Mouse (Mus musculus): ENCODE data around the gene Islr. TPM values are rescaled to one million over a fixed set of nuclear protein-coding genes. Genes with fewer than 3 reads are reported as not detected.

The Islr gene
- polyA plus RNA-seq, 1 experiment: 34.0 TPM

DNA sequence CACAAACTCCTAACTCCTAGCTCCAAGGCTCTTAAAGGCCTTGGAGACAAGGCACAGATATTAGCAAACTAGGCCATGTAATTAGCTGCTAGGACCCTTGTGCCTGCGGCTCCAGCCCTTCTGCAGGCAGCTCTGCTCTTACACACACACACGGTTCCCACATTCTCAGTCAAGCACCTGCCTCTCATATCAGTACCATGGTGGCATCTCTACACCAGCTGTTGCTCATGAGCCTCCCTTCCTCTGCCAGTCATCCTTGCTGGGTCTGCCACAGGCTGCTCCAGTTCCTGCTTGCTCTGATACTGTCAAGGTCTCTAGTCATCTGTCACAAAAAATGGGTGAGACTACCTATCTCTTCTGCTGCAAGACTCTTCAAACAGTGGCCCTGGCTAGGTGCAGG is 20.2 kb upstream of the Islr start:
- no peaks in the 10 kb centered on the region for H3K4me1 ChIP-seq (ENCODE audit: control insufficient read depth, insufficient read depth, low read length)

DNA sequence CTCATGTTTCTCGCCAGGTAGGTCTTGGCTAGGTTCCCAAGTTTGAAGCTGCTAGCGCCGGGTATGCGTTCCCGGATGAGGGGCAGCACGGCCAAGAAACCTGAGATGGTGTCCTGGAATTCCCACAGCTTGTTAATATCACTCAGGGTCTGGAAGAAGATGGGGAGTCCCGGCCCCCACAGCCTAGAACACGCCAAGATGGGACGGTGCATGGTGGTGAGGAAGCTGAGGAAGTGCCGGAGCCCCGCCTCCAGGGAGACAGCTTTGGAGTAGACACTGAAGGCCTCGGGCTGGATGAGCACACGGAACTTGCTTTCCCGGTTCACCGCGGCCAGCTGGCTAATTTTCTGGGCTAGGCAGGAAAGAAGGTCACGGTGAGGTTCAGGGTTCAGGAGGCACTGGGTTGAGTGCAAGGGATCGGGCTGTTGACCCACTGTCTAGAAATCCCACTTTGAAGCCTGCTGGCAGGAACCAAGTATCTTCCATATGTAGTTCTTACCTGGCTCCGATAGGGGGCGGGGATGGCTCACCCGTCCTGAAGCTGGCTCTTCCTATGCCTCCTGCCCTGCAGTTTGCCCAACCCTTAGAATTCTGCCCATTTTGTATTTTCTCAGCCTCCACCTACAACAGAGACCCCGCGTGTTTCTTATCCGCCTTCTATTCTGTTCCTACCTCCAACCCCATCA is 16.3 kb upstream of the Islr start:
- H3K4me3 ChIP-seq (ENCODE audit: insufficient read depth, low read length): no peak overlapping the region
- no peaks in the 10 kb centered on the region for H3K4me1 ChIP-seq (ENCODE audit: control insufficient read depth, insufficient read depth, low read length)
- H3K27ac ChIP-seq (ENCODE audit: insufficient read depth, low read length): no peak overlapping the region
- TF ChIP-seq CTCF (IDR thresholded peaks at IDR 0.05; ENCODE audit: extremely low read depth, insufficient read depth, low read length) (peak; percentile 57), POLR2A (IDR thresholded peaks at IDR 0.05; ENCODE audit: extremely low read depth, insufficient read depth, low read length) (no peak)

More for the DNA sequence above, 20.2 kb upstream of the Islr start:
- Histone ChIP-seq H3K27ac (ENCODE audit: insufficient read depth, low read length) (no peak overlapping the region), H3K4me3 (ENCODE audit: insufficient read depth, low read length) (no peak overlapping the region)
- no peak for TF ChIP-seq POLR2A (IDR thresholded peaks at IDR 0.05; ENCODE audit: extremely low read depth, insufficient read depth, low read length)

DNA sequence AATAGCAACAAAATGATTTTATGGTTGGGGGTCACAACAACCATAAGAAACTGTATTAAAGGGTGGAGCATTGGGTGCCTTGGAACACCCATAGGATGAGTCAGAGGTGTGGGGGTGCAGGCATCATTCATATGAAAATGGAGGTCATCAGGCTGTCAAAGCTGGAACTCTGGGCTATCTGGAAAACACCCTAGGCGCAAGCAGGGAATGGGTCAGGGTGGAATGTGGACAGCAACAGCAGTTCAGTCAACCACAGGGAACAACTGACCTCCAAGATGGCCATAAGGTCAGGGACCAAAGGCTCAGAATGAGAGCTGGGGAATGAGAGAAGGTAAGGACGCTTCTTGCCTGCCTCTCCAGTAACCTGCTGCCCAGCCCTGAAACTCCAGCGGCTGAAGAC is 14.4 kb upstream of the Islr start:
- Histone ChIP-seq H3K4me1 (ENCODE audit: control insufficient read depth, insufficient read depth, low read length) (no peaks in the 10 kb centered on the region), H3K4me3 (ENCODE audit: insufficient read depth, low read length) (no peak overlapping the region), H3K27ac (ENCODE audit: insufficient read depth, low read length) (no peak overlapping the region)
- TF ChIP-seq POLR2A (IDR thresholded peaks at IDR 0.05; ENCODE audit: extremely low read depth, insufficient read depth, low read length): no peak
- TF ChIP-seq CTCF (IDR thresholded peaks at IDR 0.05; ENCODE audit: extremely low read depth, insufficient read depth, low read length): no peak

DNA sequence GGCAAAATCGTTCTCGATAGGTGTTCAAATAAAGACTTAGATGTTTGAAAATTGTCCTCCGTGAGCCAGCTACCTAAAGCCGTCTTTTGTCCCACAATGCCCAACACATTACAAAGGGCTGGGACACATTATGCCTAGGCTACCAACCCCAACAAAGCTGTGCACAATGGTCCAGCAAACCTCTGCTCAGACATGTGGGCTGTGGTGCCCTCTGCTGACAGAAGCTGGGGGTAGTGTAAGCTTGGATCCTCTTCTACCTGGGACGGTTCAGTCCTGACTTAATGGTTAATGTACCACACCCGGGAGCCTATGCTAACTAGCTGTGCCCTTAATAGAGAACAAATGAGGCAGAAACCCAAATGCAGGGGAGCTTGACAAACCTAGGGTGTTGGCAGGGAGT is 12.3 kb upstream of the Islr start:
- TF ChIP-seq POLR2A (IDR thresholded peaks at IDR 0.05; ENCODE audit: extremely low read depth, insufficient read depth, low read length): no peak
- TF ChIP-seq CTCF (IDR thresholded peaks at IDR 0.05; ENCODE audit: extremely low read depth, insufficient read depth, low read length): peak; percentile 79
- Histone ChIP-seq H3K4me3 (ENCODE audit: insufficient read depth, low read length) (no peak overlapping the region), H3K27ac (ENCODE audit: insufficient read depth, low read length) (no peak overlapping the region), H3K4me1 (ENCODE audit: control insufficient read depth, insufficient read depth, low read length) (no peaks in the 10 kb centered on the region)

DNA sequence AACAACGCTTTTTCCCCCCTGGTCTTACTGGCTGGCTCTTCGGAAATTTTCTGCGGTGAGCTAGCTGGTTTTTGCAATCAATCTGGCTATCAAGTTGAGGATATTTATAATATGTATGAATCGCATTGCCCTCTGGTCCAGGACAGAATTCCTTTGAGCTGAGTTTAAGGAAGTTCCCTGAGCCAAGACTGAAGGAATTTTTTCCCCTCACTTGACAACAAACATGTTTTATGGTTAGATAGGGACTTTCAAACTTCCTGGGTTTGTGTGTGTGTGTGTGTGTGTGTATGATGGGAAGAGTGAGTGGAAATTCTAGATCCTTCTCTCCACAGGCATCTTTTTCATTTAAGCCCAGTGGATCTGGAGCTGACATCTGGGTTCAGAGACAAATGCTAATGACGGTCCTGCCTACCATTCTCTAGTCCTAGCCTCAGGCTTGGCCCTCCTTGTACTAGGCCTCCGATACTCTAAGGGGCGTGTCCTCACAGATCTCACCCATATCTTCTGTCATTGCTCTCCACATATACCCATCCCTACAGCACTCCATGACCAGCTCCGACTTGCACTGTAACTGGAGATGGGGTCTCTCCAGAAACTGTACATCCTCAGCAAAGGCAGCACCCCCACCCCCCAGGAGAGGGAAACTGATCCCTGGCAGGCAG is 10.5 kb upstream of the Islr start:
- Histone ChIP-seq H3K4me1 (ENCODE audit: control insufficient read depth, insufficient read depth, low read length) (no peaks in the 10 kb centered on the region), H3K4me3 (ENCODE audit: insufficient read depth, low read length) (no peak overlapping the region), H3K27ac (ENCODE audit: insufficient read depth, low read length) (no peak overlapping the region)
- TF ChIP-seq POLR2A (IDR thresholded peaks at IDR 0.05; ENCODE audit: extremely low read depth, insufficient read depth, low read length) (no peak), CTCF (IDR thresholded peaks at IDR 0.05; ENCODE audit: extremely low read depth, insufficient read depth, low read length) (no peak)

DNA sequence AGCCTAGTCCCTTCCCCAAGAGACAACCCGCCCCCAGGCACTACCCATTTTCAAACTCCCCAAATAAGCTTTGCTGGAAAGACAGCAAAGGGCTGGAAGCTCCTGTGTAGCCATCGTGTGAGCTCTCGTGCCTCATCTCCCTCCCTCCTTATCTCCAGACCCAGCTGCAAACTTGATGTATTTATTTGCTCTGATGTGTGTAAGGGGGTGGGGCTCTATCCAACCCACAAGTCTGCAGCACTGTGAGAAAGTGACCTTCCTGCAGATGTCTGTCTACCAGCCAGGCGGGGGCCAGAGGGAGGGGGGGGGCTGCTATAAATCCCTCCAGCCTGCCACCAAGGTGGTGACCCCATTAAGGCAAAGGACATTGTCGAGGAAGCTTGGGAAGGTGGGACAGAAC is 9.8 kb upstream of the Islr start:
- H3K4me3 ChIP-seq (ENCODE audit: insufficient read depth, low read length): no peak overlapping the region
- no peak overlapping the region for H3K27ac ChIP-seq (ENCODE audit: insufficient read depth, low read length)
- H3K4me1 ChIP-seq (ENCODE audit: control insufficient read depth, insufficient read depth, low read length): 0 out of 2 replicates have a peak, but pooled peaks cover 1% of the 10 kb centered on the region
- TF ChIP-seq POLR2A (IDR thresholded peaks at IDR 0.05; ENCODE audit: extremely low read depth, insufficient read depth, low read length) (no peak), CTCF (IDR thresholded peaks at IDR 0.05; ENCODE audit: extremely low read depth, insufficient read depth, low read length) (no peak)

DNA sequence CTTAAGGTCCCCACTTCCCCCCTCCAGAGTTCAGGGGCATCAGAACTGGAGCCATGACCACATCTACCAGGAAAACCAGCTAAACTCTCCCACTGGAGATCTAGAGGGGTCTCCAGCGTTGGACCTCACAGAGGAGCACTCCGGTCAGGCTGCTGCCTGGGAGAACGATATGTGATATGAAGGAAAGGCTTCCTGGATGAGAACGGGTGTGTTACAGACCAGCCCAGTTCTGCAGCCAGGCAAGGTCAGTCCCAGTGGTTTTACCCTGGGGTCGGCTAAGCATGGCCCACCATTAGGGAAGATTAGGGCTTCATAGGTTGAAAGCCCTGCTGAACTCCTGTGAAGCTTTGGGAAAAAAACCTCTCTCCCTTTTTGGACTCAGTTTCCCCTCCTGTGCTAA is 9.3 kb upstream of the Islr start:
- 0 out of 2 replicates have a peak, but pooled peaks cover 1% of the 10 kb centered on the region for H3K4me1 ChIP-seq (ENCODE audit: control insufficient read depth, insufficient read depth, low read length)
- H3K27ac ChIP-seq (ENCODE audit: insufficient read depth, low read length): no peak overlapping the region
- TF ChIP-seq POLR2A (IDR thresholded peaks at IDR 0.05; ENCODE audit: extremely low read depth, insufficient read depth, low read length) (no peak), CTCF (IDR thresholded peaks at IDR 0.05; ENCODE audit: extremely low read depth, insufficient read depth, low read length) (no peak)
- no peak overlapping the region for H3K4me3 ChIP-seq (ENCODE audit: insufficient read depth, low read length)

DNA sequence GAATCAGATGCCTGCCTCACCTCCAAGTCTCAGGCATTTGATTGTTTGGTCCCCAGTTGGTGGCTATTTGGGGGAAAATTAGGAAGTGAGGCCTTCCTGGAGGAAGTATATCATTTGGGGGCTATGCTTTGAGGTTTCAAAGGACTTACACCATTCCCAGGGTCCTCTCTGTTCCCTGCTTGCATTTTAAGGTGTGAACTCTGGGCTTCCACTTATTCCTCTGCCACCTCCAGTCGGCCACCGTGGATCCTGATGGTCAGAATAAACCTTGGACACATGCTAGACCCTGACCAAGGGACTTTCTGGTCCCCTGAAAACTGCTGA is 6.2 kb upstream of the Islr start:
- TF ChIP-seq POLR2A (IDR thresholded peaks at IDR 0.05; ENCODE audit: extremely low read depth, insufficient read depth, low read length) (no peak), CTCF (IDR thresholded peaks at IDR 0.05; ENCODE audit: extremely low read depth, insufficient read depth, low read length) (no peak)
- 0 out of 2 replicates have a peak, but pooled peaks cover 1% of the 10 kb centered on the region for H3K4me1 ChIP-seq (ENCODE audit: control insufficient read depth, insufficient read depth, low read length)
- H3K27ac ChIP-seq (ENCODE audit: insufficient read depth, low read length): no peak overlapping the region
- no peak overlapping the region for H3K4me3 ChIP-seq (ENCODE audit: insufficient read depth, low read length)

DNA sequence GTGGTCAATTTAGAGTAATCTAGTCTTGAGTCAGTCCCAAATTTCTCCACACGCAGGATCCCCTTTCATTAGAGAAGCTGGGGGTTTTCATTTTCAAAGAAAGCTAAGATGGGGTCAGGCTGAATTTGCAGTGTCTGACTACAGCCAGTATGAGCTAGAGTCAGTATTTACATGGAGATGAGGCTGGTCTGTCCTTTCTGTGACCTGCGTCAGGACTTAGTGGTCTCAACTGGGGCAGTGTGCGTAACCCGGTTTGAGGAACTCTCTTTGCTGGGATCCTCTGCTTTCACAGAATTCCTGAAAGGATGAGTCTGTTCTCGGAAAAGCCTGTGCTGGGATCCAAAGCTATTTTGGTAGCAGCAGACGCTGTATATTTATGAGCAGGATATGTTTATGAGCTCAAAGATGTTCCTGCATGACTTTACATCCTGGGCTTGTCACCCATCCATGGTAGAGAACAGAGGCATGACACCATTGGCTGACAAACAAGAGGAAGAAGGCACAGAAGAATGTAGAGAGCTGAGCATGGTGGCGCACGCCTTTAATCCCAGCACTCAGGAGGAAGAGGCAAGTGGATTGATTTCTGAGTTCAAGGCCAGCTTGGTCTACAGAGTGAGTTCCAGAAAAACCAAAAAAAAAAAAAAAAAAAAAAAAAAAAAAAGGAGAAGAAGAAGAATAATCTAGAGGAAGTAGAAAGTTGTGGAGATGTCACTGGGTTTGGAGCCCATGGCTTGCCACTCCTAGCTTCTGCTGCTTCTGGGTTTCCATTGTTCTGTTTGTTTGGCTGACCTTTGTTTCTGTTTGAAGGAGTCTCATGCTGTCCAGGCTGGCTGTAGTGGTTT is 5.6 kb upstream of the Islr start:
- TF ChIP-seq POLR2A (IDR thresholded peaks at IDR 0.05; ENCODE audit: extremely low read depth, insufficient read depth, low read length): no peak
- TF ChIP-seq CTCF (IDR thresholded peaks at IDR 0.05; ENCODE audit: extremely low read depth, insufficient read depth, low read length): no peak
- Histone ChIP-seq H3K27ac (ENCODE audit: insufficient read depth, low read length) (no peak overlapping the region), H3K4me3 (ENCODE audit: insufficient read depth, low read length) (no peak overlapping the region), H3K4me1 (ENCODE audit: control insufficient read depth, insufficient read depth, low read length) (0 out of 2 replicates have a peak, but pooled peaks cover 1% of the 10 kb centered on the region)

All from cortical plate, adult 2 months (tissue).